Mouse (Mus musculus): ENCODE results near the gene March10.

- TF ChIP-seq POLR2A (IDR thresholded peaks at IDR 0.05; ENCODE audit: insufficient read depth, low read depth, low read length), result no peak
- no peak for TF ChIP-seq EP300 (IDR thresholded peaks at IDR 0.05; ENCODE audit: insufficient read depth, low read depth, low read length)
- no peak for TF ChIP-seq CTCF (IDR thresholded peaks at IDR 0.05)
Observed at GRCm38 (mm10) chr11:105368833-105369232, 87.7 kb downstream of the March10 start.
